Mouse (Mus musculus): ENCODE results near the gene Prkce.

DNA sequence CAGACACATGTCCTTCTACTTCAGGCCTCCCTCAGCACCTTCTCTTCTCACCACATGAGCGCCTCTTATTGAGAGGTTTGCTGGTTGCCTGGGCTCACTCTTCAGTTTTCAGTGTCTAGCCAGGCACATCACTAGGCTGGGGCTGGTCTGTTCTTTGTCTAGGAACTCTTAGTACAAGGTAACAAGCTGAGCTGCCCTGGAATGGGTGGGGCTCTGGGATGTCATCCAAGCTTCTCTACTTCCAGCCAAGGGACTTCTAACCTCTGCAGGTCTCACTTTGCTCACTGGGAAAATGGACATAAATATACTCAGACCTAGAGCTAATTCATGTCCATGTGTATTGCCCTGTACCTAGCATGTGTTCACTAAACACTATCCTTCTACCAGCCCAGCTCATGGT lies 230.6 kb downstream of the Prkce start:
- TF ChIP-seq CTCF (IDR thresholded peaks at IDR 0.05; ENCODE audit: borderline replicate concordance, extremely low read depth, insufficient read depth, insufficient read length) (no peak), POLR2A (IDR thresholded peaks at IDR 0.05; ENCODE audit: borderline replicate concordance, extremely low read depth, insufficient read depth, insufficient read length, poor library complexity, severe bottlenecking) (no peak)

Data from brain, embryonic 14.5 days (tissue).